In the genomic region with DNA sequence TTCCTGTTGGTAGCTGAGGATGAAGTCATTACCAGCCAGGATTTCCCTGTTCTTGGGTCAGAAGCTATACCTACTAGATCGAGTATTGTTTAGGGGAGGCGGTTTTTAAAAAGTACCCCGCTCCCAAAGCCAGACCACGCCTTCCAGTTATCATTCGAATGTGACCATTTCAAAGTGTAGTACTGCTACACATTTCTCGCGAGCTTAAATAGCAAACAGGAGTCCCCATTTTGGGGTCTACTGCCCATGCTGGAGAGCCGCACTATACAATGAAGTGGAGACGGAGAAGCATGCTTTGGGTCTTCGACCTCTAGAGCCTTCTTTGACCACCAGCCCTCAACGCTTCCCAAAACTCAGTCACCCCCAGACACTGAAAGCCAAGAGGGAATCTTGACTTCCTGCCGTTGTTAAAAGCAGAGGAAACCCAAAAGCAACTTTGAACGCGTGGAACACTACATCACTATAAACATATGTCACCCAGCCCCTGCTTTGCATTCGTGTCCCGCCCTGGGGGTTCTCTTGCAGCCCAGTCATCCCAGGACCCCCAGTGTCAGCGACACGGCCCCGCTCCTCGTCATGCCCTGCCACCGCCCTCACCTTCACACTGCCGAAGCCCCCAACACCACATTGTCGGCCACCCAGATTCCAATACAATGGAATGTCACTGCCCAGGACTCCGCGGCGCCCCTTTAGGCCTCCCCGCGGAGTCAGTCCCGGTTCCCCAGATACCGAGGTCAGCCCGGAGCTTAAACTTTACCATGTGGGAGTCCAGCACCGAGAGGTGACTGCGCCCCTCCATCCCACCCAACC, we compare ENCODE assay signal across 8 mouse cellular contexts. TPM values are rescaled to one million over a fixed set of nuclear protein-coding genes. Genes with fewer than 3 reads are reported as not detected.
DNase-seq lines count a peak whose midpoint lies in the region; ATAC-seq and TF ChIP-seq lines count a peak whose summit lies in the region.

No protein-coding gene starts in this region.

- H3K4me3 ChIP-seq in intestine, embryonic 14.5 days (ENCODE audit: low read depth, low read length): peak overlapping the region; percentile 93
- H3K4me3 ChIP-seq in limb, embryonic 14.5 days (replicated peaks; ENCODE audit: low read length): peak overlapping the region; percentile 92
- peak overlapping the region; percentile 94 for H3K4me3 ChIP-seq in midbrain, embryonic 15.5 days

- H3K9me3 ChIP-seq in intestine, embryonic 14.5 days (ENCODE audit: control insufficient read depth, low read length): no peaks in the 10 kb centered on the region
- no peaks in the 10 kb centered on the region for H3K9me3 ChIP-seq in limb, embryonic 14.5 days (ENCODE audit: control insufficient read depth, low read length)
- H3K9me3 ChIP-seq in midbrain, embryonic 15.5 days: no peaks in the 10 kb centered on the region

- H3K9ac ChIP-seq in intestine, embryonic 14.5 days (ENCODE audit: low read length): peak overlapping the region; percentile 96
- H3K9ac ChIP-seq in limb, embryonic 14.5 days (ENCODE audit: low read depth, low read length, severe bottlenecking): peak overlapping the region; percentile 98
- H3K9ac ChIP-seq in midbrain, embryonic 15.5 days: peak overlapping the region; percentile 100

- WGBS in intestine, embryonic 14.5 days: under 1% methylated on average over 33 of the region's 33 CpGs
- WGBS in limb, embryonic 14.5 days: under 1% methylated on average over 33 of the region's 33 CpGs
- under 1% methylated on average over 33 of the region's 33 CpGs for WGBS in midbrain, embryonic 15.5 days

- H3K36me3 ChIP-seq in intestine, embryonic 14.5 days (ENCODE audit: control insufficient read depth, insufficient read depth, low read length): no peaks in the 10 kb centered on the region
- no peaks in the 10 kb centered on the region for H3K36me3 ChIP-seq in limb, embryonic 14.5 days (ENCODE audit: control insufficient read depth, insufficient read depth, low read length)
- H3K36me3 ChIP-seq in midbrain, embryonic 15.5 days (replicated peaks): no peaks in the 10 kb centered on the region

- peak; percentile 22 to 31 for DNase-seq in right cerebral cortex, adult 2 months (ENCODE audit: low spot score in 2 of 2)
- no peak for DNase-seq in right cerebral cortex, postnatal 25 days
- DNase-seq in cerebellum, postnatal 4 days (ENCODE audit: low spot score in 2 of 2): peak; percentile 23 to 31
- peak; percentile 87 for DNase-seq in intestine, embryonic 14.5 days (ENCODE audit: low spot score)
- DNase-seq in limb, embryonic 14.5 days (ENCODE audit: low spot score): peak; percentile 41
- peak; percentile 27 to 33 for DNase-seq in thymus, adult 18-20 months

- peaks cover 10% of the 10 kb centered on the region for H3K4me1 ChIP-seq in intestine, embryonic 14.5 days (replicated peaks; ENCODE audit: control insufficient read depth, insufficient read depth, low read length)
- H3K4me1 ChIP-seq in limb, embryonic 14.5 days (ENCODE audit: control insufficient read depth, insufficient read depth, low read length): peaks cover 10% of the 10 kb centered on the region
- H3K4me1 ChIP-seq in midbrain, embryonic 15.5 days: peaks cover 21% of the 10 kb centered on the region

- no peak for TF ChIP-seq POLR2A in limb, embryonic 14.5 days (IDR thresholded peaks at IDR 0.05; ENCODE audit: borderline replicate concordance, extremely low read depth, insufficient read depth, insufficient read length)

- peak overlapping the region; percentile 96 for H3K27ac ChIP-seq in intestine, embryonic 14.5 days (ENCODE audit: low read depth)
- peak overlapping the region; percentile 98 for H3K27ac ChIP-seq in limb, embryonic 14.5 days (replicated peaks; ENCODE audit: low read depth, low read length)
- peak overlapping the region; percentile 96 for H3K27ac ChIP-seq in midbrain, embryonic 15.5 days

- ATAC-seq in granulocyte monocyte progenitor cell, adult 5-6 weeks (replicated peaks; ENCODE audit: poor library complexity, severe bottlenecking): peak; percentile 31
- ATAC-seq in intestine, embryonic 14.5 days (replicated peaks; ENCODE audit: low FRiP score, low TSS enrichment, low read depth): peak; percentile 25
- peak; percentile 31 for ATAC-seq in limb, embryonic 14.5 days (ENCODE audit: low FRiP score, low read depth)
- peak; percentile 59 for ATAC-seq in midbrain, embryonic 15.5 days (replicated peaks)

- H3K4me2 ChIP-seq in intestine, embryonic 14.5 days (ENCODE audit: low read length): peak overlapping the region; percentile 96
- peak overlapping the region; percentile 70 for H3K4me2 ChIP-seq in limb, embryonic 14.5 days (replicated peaks; ENCODE audit: low read depth, low read length, severe bottlenecking)
- H3K4me2 ChIP-seq in midbrain, embryonic 15.5 days: peak overlapping the region; percentile 56

- H3K27me3 ChIP-seq in intestine, embryonic 14.5 days (replicated peaks; ENCODE audit: control insufficient read depth, insufficient read depth, low read length): no peaks in the 10 kb centered on the region
- no peaks in the 10 kb centered on the region for H3K27me3 ChIP-seq in limb, embryonic 14.5 days (ENCODE audit: control insufficient read depth, insufficient read depth, low read length)
- no peaks in the 10 kb centered on the region for H3K27me3 ChIP-seq in midbrain, embryonic 15.5 days (replicated peaks)

RNA-seq across cellular contexts. Expression of a gene that starts 0.8 kb away (rescaled TPM):
- 44.6 and 49.0 TPM in 2 replicates for total RNA-seq in granulocyte monocyte progenitor cell, adult 5-6 weeks (2014; fragmentation: Nextera tagmentation)
- total RNA-seq in granulocyte monocyte progenitor cell, adult 5-6 weeks (2017): 14.3 and 15.9 TPM in 2 replicates
- polyA plus RNA-seq in intestine, embryonic 14.5 days (2014; fragmentation: Nextera tagmentation; extraction: Ambion mirVana): 15.8 and 16.5 TPM in 2 replicates
- polyA plus RNA-seq in limb, embryonic 14.5 days (2012; rRNA removed): 19.0 and 19.1 TPM in 2 replicates
- polyA plus RNA-seq in limb, embryonic 14.5 days (2014; fragmentation: Nextera tagmentation; extraction: Ambion mirVana): 16.8 and 19.4 TPM in 2 replicates
- polyA plus RNA-seq in midbrain, embryonic 15.5 days (2015; fragmentation: Nextera tagmentation; extraction: Ambion mirVana): 6.5 and 7.1 TPM in 2 replicates

RNA-seq across cellular contexts. Expression of a gene that starts 33.9 kb away (rescaled TPM):
- total RNA-seq in granulocyte monocyte progenitor cell, adult 5-6 weeks (2014; fragmentation: Nextera tagmentation): 6.1 TPM in 1 of 2 replicates, not detected in the other
- 2.0 and 2.8 TPM in 2 replicates for total RNA-seq in granulocyte monocyte progenitor cell, adult 5-6 weeks (2017)
- 1.3 and 2.7 TPM in 2 replicates for polyA plus RNA-seq in intestine, embryonic 14.5 days (2014; fragmentation: Nextera tagmentation; extraction: Ambion mirVana)
- polyA plus RNA-seq in limb, embryonic 14.5 days (2012; rRNA removed): 1.3 and 1.4 TPM in 2 replicates
- polyA plus RNA-seq in limb, embryonic 14.5 days (2014; fragmentation: Nextera tagmentation; extraction: Ambion mirVana): 3.8 and 4.3 TPM in 2 replicates
- 0.40 and 0.44 TPM in 2 replicates for polyA plus RNA-seq in midbrain, embryonic 15.5 days (2015; fragmentation: Nextera tagmentation; extraction: Ambion mirVana)

RNA-seq across cellular contexts. Expression of a gene that starts 51.8 kb away (rescaled TPM):
- total RNA-seq in granulocyte monocyte progenitor cell, adult 5-6 weeks (2014; fragmentation: Nextera tagmentation): 16.5 TPM in 1 of 2 replicates, not detected in the other
- 12.8 and 18.1 TPM in 2 replicates for total RNA-seq in granulocyte monocyte progenitor cell, adult 5-6 weeks (2017)
- 7.2 and 10.2 TPM in 2 replicates for polyA plus RNA-seq in intestine, embryonic 14.5 days (2014; fragmentation: Nextera tagmentation; extraction: Ambion mirVana)
- polyA plus RNA-seq in limb, embryonic 14.5 days (2012; rRNA removed): 2.9 and 7.1 TPM in 2 replicates
- polyA plus RNA-seq in limb, embryonic 14.5 days (2014; fragmentation: Nextera tagmentation; extraction: Ambion mirVana): 4.5 and 7.0 TPM in 2 replicates
- 4.4 and 5.2 TPM in 2 replicates for polyA plus RNA-seq in midbrain, embryonic 15.5 days (2015; fragmentation: Nextera tagmentation; extraction: Ambion mirVana)
